In the genomic region with DNA sequence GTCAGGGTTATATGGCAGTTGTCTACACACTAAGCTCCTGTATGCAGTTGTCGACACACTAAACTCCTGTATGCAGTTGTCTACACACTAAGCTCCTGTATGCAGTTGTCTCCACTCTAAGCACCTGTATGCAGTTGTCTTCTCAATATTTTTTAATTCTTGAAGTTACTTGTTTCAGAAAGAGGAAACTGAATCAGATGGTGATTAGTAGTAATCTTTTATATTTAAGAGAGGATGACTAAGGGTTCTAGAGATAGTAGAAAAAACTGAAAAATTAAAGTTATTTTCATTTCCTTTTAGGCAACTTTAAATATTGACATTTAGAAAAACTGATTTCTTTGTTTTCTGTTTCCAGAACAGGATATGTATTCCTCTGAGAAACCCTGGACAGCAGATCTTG, we compare ENCODE assay signal across 24 mouse cellular contexts.
"Had no signal": no experiment of that assay in that cellular context is flagged by ENCODE, and none has a peak within 500 bp of the region (broad histone marks: within the 10 kb centered on the region; RNA-seq: fewer than 3 reads in every experiment).

No protein-coding gene starts in this region.

- DNase-seq: gastrocnemius, postnatal 14 days; gastrocnemius, postnatal 36 days; heart, adult 11 months; heart, adult 2 months; heart, postnatal 14 days; heart, postnatal 36 days; kidney, adult 18-20 months; kidney, adult 8-10 months; kidney, postnatal 14 days; kidney, postnatal 4 days; liver; liver, embryonic 13.5 days had no signal

- ATAC-seq: hindbrain, postnatal 0 days had no signal

- H3K4me3 ChIP-seq: heart, adult 2 months; heart, embryonic 13.5 days; heart, embryonic 15.5 days; hindbrain, embryonic 13.5 days; hindbrain, embryonic 15.5 days; intestine, embryonic 15.5 days; layer of hippocampus, adult 2 months; left cerebral cortex, adult 2 months; limb, embryonic 10.5 days; limb, embryonic 12.5 days; liver, embryonic 13.5 days; liver, embryonic 15.5 days had no signal

- H3K9ac ChIP-seq: heart, embryonic 13.5 days; heart, embryonic 15.5 days; hindbrain, embryonic 13.5 days; hindbrain, embryonic 15.5 days; intestine, embryonic 15.5 days; limb, embryonic 12.5 days; liver, embryonic 13.5 days; liver, embryonic 15.5 days had no signal

- H3K9me3 ChIP-seq: heart, embryonic 13.5 days; heart, embryonic 15.5 days; hindbrain, embryonic 13.5 days; hindbrain, embryonic 15.5 days; intestine, embryonic 15.5 days; limb, embryonic 10.5 days; limb, embryonic 12.5 days; liver, embryonic 13.5 days; liver, embryonic 15.5 days had no signal

- H3K36me3 ChIP-seq: heart, embryonic 13.5 days; heart, embryonic 15.5 days; hindbrain, embryonic 13.5 days; hindbrain, embryonic 15.5 days; intestine, embryonic 15.5 days; liver, embryonic 15.5 days had no signal

- H3K4me1 ChIP-seq: hindbrain, embryonic 15.5 days had no signal

- H3K27me3 ChIP-seq: heart, embryonic 13.5 days; heart, embryonic 15.5 days; hindbrain, embryonic 13.5 days; hindbrain, embryonic 15.5 days; intestine, embryonic 15.5 days; limb, embryonic 12.5 days; liver, embryonic 13.5 days; liver, embryonic 15.5 days had no signal

- H3K27ac ChIP-seq: heart, adult 2 months; heart, embryonic 13.5 days; heart, embryonic 15.5 days; hindbrain, embryonic 13.5 days; hindbrain, embryonic 15.5 days; hindbrain, postnatal 0 days; kidney, postnatal 0 days; layer of hippocampus, adult 2 months; left cerebral cortex, adult 2 months; limb, embryonic 10.5 days; limb, embryonic 12.5 days; liver, embryonic 13.5 days; liver, embryonic 15.5 days had no signal
